Mouse (Mus musculus) yolk sac, embryonic 10.5 days (tissue): ENCODE results near the gene Asb16.

Source experiments
- DNase-seq: peaks from one replicate; pipeline ENCODE4 v3.0.0-alpha.2; 2017; ENCODE audit warnings: low spot score

The Asb16 gene

GRCm38 (mm10) chr11:102287485-102287884 lies 18.9 kb downstream of the Asb16 start:
- no peak for DNase-seq

- DNase-seq = no peak
Observed at GRCm38 (mm10) chr11:102288027-102288804, 19.7 kb downstream of the Asb16 start.

- no peak for DNase-seq
Observed at GRCm38 (mm10) chr11:102288913-102289312, 20.4 kb downstream of the Asb16 start.

- DNase-seq = no peak
Observed at GRCm38 (mm10) chr11:102289511-102290100, 21.1 kb downstream of the Asb16 start.

DNA sequence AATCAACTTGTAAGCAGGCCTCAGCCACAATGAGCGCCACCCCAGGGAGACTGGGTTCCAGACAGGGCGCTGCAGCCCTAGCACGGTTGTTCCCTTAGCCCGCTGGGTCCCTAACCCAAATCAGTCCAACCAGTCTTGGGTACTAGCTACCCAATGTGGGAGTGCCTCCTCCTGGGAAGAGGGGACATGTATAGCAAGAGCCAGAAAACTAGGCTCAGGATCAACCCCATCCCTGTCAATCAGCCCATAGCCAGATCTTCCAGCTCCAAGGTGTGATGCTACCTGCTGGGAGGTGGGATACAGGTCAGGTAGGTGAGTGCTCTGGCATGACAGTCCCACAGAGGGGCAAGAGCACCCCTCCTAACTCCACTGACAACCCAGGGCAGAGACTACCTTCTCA lies 21.6 kb downstream of the Asb16 start:
- no peak for DNase-seq

DNA sequence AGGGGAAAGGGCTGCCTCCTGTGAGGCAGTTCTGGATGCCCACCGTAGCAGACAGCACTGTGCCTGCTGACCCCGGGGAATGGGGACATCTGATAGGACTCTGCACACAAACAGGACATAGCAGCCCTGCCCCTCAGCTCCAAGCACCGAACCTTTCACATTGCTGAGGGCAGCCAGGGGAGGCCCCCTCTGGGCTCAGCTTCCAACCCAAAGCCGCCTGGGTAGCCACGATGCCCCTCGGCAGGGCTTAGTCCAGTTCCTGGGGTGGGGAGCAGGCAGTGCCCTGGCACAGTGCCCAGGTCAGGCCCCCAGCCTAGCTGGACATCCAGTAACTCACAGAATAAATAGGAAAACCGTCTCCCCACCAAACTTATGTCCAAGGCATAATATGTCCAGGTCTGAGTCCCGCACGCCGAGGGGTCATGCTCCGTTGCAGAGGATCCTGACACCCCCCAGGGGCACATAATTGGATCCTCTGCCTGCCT lies 22.6 kb downstream of the Asb16 start:
- DNase-seq = no peak

GRCm38 (mm10) chr11:102293971-102294370 lies 25.4 kb downstream of the Asb16 start:
- DNase-seq = no peak

DNA sequence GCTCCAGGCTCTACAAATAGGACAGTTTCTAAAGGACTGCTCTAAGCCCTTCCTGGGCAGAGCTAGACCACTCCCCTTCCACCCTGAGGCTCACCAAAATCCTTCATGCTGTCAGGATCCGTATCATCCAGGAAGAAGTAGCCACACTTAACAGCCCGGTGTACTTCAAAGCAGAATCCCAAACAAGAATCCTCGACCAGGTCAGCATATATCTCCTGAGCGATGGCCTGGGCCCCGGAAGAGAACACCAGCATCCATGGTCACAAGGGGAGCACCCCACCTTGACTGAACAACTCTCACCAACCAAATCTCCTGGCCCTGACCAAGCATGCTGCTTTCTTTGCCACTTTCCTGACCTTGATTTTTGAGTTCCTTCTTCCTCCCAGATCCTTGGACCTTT lies 25.9 kb downstream of the Asb16 start:
- no peak for DNase-seq

GRCm38 (mm10) chr11:102294887-102295597 lies 26.5 kb downstream of the Asb16 start:
- DNase-seq = peak; percentile 30

DNA sequence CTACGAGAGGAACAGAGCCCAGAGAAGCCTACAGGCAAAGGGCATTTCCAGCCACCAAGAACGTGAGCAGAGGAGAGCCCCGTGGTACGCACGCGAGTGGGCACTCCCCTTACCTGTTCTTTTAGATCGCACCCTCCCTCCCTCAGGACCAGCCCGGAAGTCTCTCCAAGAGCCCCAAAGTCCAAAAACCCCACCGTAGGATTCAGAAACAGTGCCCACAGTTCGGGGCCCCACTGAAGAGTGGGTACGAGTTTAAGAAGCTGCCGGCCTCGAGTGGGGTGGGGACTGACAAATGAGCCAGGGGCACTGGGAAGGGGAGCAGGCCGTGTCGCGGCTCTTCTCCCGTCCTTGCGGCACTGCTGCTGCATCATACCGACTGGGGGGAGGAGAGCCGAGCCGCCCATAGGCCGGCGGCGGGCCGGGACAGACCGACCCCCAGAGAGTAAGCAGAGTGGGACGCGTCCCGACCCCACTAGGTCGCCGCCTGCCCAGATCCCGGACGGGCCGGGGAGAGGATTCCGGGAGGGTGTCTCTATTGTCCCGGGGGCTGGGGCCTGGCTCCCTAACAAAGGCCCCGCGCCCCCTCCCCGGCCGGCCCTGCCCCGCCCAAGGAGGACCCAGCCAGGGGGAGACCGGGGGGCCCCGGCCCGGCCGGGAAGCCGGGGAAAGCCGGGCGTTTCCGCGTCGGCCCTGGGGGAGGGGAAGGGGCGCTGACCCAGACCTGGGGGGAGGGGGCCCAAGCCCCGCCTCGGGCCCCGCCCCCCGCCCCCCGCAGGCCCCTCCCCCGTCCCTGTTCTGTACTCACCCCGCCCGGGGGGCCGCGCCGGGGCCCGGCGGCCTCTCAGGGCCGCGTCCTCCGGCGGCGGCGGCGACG lies 27.3 kb downstream of the Asb16 start:
- peak; percentile 86 for DNase-seq

GRCm38 (mm10) chr11:102296491-102297472 lies 28.2 kb downstream of the Asb16 start, which contains the start of gene Atxn7l3:
Gene Atxn7l3 (minus strand): TSS chr11:102296631.
- peak; percentile 100 for DNase-seq

- DNase-seq = no peak
Observed at GRCm38 (mm10) chr11:102297577-102298556, 29.3 kb downstream of the Asb16 start.

DNA sequence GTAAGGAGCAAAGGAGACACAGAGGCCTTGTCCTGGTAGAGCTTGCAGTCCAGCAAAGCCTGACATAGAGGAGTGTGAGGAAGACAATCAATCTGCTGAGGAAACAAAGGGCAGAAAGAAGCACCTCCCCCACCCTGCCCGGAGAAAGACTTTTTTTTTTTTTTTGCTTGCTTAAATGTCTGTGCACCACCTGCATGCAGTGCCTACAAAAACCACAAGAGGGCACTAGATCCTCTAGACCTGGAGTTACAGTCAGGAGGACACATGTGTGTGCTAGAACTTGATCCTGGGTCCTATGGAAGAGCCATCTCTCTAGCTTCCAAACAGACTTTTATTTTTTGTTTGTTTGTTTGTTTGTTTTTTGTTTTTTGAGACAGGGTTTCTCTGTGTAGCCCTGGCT lies 31.3 kb downstream of the Asb16 start:
- DNase-seq = no peak

- DNase-seq = no peak
Observed at GRCm38 (mm10) chr11:102304141-102304540, 35.6 kb downstream of the Asb16 start.

DNA sequence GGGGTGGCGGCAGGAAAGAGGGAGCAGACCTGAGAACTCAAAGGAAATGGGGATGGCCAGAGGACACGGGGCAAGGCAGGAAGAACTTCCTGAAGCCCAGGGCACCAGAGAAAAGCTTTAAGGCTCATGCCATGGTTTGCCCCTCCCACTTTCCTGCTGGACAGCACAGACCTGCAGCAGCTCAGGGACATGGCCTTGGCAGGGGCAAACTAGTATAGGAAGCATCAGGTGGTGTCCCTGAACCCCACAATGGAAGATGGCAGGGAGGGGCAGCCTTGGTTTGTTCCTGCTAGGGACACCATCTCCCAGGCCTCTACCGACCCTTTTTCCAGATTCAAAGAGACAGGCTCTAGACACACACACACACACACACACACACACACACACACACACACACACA lies 36.8 kb downstream of the Asb16 start:
- no peak for DNase-seq

GRCm38 (mm10) chr11:102308104-102308503 lies 39.6 kb downstream of the Asb16 start:
- no peak for DNase-seq

DNA sequence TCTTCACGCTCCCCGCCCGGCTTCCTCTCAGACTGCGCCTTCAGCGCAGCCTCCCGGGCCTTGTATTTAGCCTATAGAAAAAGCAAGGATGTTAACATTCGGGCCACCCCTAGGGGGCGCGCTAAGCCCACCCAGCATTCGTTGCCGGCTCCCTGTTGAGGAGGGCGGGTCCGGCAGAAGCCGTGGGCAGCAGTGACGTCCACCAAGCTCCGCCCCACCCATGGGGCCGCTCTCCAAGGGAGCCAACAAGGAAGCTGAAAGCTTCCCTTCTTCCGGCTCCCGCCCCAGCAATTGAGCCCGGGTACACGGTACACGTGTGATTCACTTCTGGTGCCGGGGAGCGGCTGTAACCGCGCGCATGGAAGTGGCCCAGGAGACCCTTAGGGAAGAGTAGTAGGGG lies 40.4 kb downstream of the Asb16 start:
- peak; percentile 97 for DNase-seq

DNA sequence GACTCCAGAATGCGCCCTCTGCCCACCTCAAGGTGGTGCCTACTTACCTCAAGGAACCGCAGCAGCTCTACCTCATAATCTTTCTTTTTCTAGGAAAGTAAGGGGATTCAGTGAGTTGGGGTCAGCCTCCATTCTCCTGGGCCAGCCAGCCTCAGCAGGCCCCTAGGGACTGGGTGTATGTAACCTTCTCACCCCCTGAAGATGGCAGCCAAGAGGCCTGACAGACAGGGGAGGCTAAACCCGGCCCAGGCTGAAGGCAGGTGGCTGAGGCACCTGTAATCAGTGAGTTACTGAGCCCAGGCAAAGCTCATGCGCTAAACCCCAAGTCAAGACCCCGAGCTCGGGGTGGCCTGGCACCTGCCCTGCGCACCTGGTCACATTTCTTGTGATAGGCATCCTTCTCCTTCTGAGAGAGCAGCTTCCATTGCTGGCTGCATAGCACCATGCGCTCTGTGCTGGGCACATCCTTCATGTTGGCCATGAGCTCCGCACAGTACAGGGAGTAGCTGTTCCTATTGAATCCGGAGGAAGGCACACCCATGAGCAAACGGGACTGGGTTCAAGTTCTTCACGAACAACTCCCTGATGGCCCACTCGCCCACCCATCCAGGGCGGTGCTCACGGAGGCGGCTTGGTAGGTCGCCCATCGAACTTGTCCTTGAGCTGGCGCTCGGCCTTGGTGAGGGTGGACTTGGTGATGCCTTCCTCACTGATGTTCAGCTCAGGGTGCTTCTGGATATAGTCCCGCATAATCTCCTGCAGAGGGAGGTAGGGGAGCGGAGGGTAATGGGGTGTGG lies 41.5 kb downstream of the Asb16 start:
- no peak for DNase-seq
